Mouse (Mus musculus): ENCODE results near the gene Brd1. TPM values are rescaled to one million over a fixed set of nuclear protein-coding genes. Genes with fewer than 3 reads are reported as not detected.

The Brd1 gene
- polyA plus RNA-seq, 1 experiment from 2014 or later: 23.4 TPM

DNA sequence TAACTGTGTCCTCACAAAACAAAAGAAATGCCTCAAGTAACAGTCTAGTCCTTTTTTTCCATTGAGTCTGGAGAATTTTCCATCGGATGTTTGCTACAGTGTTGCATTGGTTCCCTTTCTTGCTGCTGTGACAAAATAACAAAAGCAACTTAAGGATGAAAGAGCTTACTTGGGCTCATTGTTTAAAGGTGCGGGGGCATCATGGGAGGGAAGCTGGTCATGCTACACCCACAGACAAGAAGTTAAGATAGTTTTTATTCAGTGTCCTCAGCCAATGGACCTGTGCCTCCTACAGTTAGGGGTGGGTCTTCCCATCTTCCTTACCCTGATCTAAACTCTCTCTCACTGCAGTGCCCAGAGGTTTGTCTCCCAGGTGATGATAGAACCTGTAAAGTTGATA, 4.4 kb upstream of the Brd1 start:
- no peak overlapping the region for H3K27ac ChIP-seq (ENCODE audit: low read depth, low read length)
- H3K9me3 ChIP-seq (ENCODE audit: control insufficient read depth, low read length): no peaks in the 10 kb centered on the region
- H3K36me3 ChIP-seq (ENCODE audit: control insufficient read depth, insufficient read depth, low read length): no peaks in the 10 kb centered on the region
- no peak overlapping the region for H3K4me2 ChIP-seq (ENCODE audit: low read depth)
- H3K4me3 ChIP-seq (ENCODE audit: low read depth, low read length): no peak overlapping the region
- no peak overlapping the region for H3K9ac ChIP-seq (ENCODE audit: low read length)
- WGBS: 74% methylated on average over 2 of the region's 2 CpGs
- no peaks in the 10 kb centered on the region for H3K27me3 ChIP-seq (ENCODE audit: control insufficient read depth, insufficient read depth, low read length)
- DNase-seq (ENCODE audit: low spot score) (no peak), ATAC-seq (ENCODE audit: insufficient read depth, low FRiP score, low TSS enrichment) (no peak)
- H3K4me1 ChIP-seq (ENCODE audit: control insufficient read depth, insufficient read depth, low read length): no peaks in the 10 kb centered on the region

DNA sequence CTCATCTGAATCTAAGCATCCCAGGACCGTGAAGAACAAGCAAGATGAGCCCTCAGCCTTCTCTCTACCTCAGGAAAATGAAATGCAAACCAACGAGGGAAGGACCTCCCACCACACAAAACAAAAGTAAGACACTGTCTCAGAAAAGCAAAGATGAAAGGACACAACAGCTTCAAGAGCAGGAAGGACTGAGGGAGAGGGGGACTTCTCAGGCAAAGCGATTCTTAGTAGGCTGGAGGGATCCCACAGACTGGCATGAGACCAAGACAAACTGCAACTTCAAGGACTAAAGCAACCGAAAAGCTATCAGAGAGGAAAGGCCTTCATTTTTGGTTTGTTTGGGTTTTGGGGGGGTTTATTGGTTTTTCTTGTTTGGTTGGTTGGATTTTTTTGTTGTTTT, 2.1 kb upstream of the Brd1 start:
- no peaks in the 10 kb centered on the region for H3K9me3 ChIP-seq (ENCODE audit: control insufficient read depth, low read length)
- H3K4me2 ChIP-seq (ENCODE audit: low read depth): no peak overlapping the region
- H3K4me3 ChIP-seq (ENCODE audit: low read depth, low read length): no peak overlapping the region
- H3K9ac ChIP-seq (ENCODE audit: low read length): no peak overlapping the region
- ATAC-seq (ENCODE audit: insufficient read depth, low FRiP score, low TSS enrichment) (no peak), DNase-seq (ENCODE audit: low spot score) (no peak)
- H3K27ac ChIP-seq (ENCODE audit: low read depth, low read length): no peak overlapping the region
- no peaks in the 10 kb centered on the region for H3K36me3 ChIP-seq (ENCODE audit: control insufficient read depth, insufficient read depth, low read length)
- WGBS: 76% methylated on average over 4 of the region's 4 CpGs
- H3K4me1 ChIP-seq (ENCODE audit: control insufficient read depth, insufficient read depth, low read length): peaks cover 9% of the 10 kb centered on the region
- H3K27me3 ChIP-seq (ENCODE audit: control insufficient read depth, insufficient read depth, low read length): no peaks in the 10 kb centered on the region

DNA sequence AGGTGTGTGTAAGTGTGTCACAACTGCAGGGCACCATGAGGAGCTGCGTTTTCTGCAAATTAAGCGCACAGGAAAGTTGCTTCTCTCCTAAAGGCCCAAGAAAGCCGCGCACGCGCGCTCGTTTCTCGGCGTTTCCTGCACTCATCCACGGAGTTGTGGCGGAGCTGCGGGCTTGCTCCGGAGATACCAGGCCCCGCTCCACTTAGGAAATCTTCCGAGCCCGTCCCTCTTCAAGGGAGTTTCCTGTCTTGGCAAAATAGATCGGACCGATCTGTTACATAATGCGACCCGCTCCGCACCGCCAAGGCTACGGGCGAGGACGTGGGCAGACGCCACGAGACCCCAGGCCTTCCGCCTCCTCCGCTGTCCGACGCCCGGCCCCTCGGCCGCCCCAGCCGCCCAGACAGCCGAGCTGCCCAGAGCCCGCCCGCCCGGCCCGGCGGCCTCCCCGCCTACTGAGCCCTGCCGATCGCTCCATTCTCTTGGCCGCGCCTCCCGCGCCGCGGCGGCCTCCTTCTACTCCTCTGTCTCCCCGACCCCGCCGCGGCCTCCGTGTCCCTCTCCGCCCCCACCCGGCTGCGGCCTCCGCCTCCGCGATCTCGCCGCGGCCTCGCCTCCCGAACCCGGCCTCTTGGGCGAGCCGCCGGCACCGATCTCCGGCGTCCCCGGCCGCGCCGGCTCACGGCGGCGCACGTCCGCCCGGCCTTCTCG, 837 bp downstream of the Brd1 start:
- Histone ChIP-seq H3K4me1 (ENCODE audit: control insufficient read depth, insufficient read depth, low read length) (peaks cover 9% of the 10 kb centered on the region), H3K36me3 (ENCODE audit: control insufficient read depth, insufficient read depth, low read length) (peaks cover 17% of the 10 kb centered on the region), H3K4me2 (ENCODE audit: low read depth) (peak overlapping the region; percentile 93), H3K4me3 (ENCODE audit: low read depth, low read length) (peak overlapping the region; percentile 100), H3K9me3 (ENCODE audit: control insufficient read depth, low read length) (no peaks in the 10 kb centered on the region), H3K27ac (ENCODE audit: low read depth, low read length) (peak overlapping the region; percentile 89), H3K9ac (ENCODE audit: low read length) (peak overlapping the region; percentile 99), H3K27me3 (ENCODE audit: control insufficient read depth, insufficient read depth, low read length) (no peaks in the 10 kb centered on the region)
- ATAC-seq (ENCODE audit: insufficient read depth, low FRiP score, low TSS enrichment) (peak; percentile 53), DNase-seq (ENCODE audit: low spot score) (peak; percentile 70)
- WGBS: under 1% methylated on average over 56 of the region's 86 CpGs

DNA sequence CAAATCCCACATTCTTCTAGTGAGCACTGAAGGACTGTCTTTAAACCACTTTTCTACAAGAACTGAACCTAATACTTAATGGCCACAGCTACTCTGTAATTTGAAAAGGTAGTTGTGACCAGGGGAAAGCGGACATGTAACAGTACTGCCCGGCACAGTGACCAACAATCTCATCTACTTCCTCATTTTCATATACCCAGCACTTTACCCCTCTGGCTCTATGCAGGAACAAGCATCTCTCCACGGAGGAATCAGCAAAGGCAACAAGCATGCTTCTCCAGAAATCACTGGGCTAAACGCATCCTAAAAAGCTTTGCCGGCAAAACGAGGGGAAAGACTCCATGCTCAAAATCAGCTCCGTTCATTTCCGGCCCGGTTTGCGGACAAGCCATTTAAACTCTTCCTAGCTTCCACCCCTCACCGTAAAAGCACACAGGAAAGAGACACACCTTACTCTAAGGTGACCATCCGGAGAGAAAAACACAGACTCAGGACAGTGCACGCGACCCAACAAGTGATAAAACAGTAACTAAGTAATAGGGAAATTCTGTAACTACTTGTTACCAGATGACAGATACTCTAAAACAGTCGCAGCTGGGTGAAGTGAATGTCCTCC, 1.5 kb downstream of the Brd1 start:
- Histone ChIP-seq H3K4me1 (ENCODE audit: control insufficient read depth, insufficient read depth, low read length) (peaks cover 9% of the 10 kb centered on the region), H3K27me3 (ENCODE audit: control insufficient read depth, insufficient read depth, low read length) (no peaks in the 10 kb centered on the region), H3K27ac (ENCODE audit: low read depth, low read length) (no peak overlapping the region), H3K36me3 (ENCODE audit: control insufficient read depth, insufficient read depth, low read length) (peaks cover 19% of the 10 kb centered on the region), H3K4me2 (ENCODE audit: low read depth) (peak overlapping the region; percentile 93), H3K9me3 (ENCODE audit: control insufficient read depth, low read length) (no peaks in the 10 kb centered on the region), H3K9ac (ENCODE audit: low read length) (peak overlapping the region; percentile 99), H3K4me3 (ENCODE audit: low read depth, low read length) (peak overlapping the region; percentile 100)
- no peak for ATAC-seq (ENCODE audit: insufficient read depth, low FRiP score, low TSS enrichment)
- DNase-seq (ENCODE audit: low spot score): no peak
- WGBS: 33% methylated on average over 15 of the region's 15 CpGs

DNA sequence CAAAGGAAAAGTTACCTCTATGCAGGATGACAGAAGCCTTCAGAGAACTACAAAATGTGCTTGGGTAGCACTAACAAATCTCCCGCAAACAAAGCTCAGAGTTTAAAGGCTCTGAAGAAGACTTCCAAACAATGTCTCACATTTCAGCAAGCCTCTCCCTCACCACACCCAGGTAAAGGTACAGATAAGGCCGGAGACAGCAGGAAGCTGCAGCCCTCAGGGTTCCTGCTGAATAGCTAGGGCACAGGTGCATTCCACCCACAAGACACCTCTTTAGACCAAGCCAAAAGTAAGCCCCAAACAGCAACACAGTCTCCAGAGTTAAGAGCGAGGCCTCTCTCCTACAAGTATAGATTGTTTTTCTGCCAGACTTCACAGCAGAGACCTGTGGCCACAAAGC, 3.3 kb downstream of the Brd1 start:
- no peak overlapping the region for H3K9ac ChIP-seq (ENCODE audit: low read length)
- H3K9me3 ChIP-seq (ENCODE audit: control insufficient read depth, low read length): no peaks in the 10 kb centered on the region
- 88% methylated on average over 3 of the region's 3 CpGs for WGBS
- H3K4me1 ChIP-seq (ENCODE audit: control insufficient read depth, insufficient read depth, low read length): peaks cover 9% of the 10 kb centered on the region
- H3K27ac ChIP-seq (ENCODE audit: low read depth, low read length): no peak overlapping the region
- H3K27me3 ChIP-seq (ENCODE audit: control insufficient read depth, insufficient read depth, low read length): no peaks in the 10 kb centered on the region
- H3K4me3 ChIP-seq (ENCODE audit: low read depth, low read length): no peak overlapping the region
- H3K4me2 ChIP-seq (ENCODE audit: low read depth): no peak overlapping the region
- ATAC-seq (ENCODE audit: insufficient read depth, low FRiP score, low TSS enrichment): no peak
- DNase-seq (ENCODE audit: low spot score): no peak
- peaks cover 22% of the 10 kb centered on the region for H3K36me3 ChIP-seq (ENCODE audit: control insufficient read depth, insufficient read depth, low read length)

DNA sequence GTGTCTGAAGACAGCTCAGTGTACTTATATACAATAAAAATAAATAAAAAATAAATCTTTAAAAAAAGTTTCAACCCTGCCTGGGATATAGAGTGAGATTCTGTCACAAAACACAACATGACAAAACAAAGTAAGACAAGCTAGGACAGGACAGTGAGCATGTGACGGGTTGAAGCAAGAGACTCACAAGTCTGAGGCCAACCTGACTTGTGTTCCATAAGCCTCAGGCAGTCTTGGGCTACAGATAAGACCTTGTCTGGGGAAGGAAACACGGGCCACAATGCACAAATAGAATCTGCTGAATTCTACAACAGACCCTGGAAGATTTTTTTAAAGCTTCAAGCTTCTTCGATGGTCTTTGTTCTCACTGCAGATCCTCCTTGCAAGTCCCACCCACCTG, 6.8 kb downstream of the Brd1 start:
- no peaks in the 10 kb centered on the region for H3K27me3 ChIP-seq (ENCODE audit: control insufficient read depth, insufficient read depth, low read length)
- H3K27ac ChIP-seq (ENCODE audit: low read depth, low read length): no peak overlapping the region
- H3K4me2 ChIP-seq (ENCODE audit: low read depth): no peak overlapping the region
- H3K4me1 ChIP-seq (ENCODE audit: control insufficient read depth, insufficient read depth, low read length): peaks cover under 1% of the 10 kb centered on the region
- no peak overlapping the region for H3K9ac ChIP-seq (ENCODE audit: low read length)
- H3K9me3 ChIP-seq (ENCODE audit: control insufficient read depth, low read length): no peaks in the 10 kb centered on the region
- DNase-seq (ENCODE audit: low spot score) (no peak), ATAC-seq (ENCODE audit: insufficient read depth, low FRiP score, low TSS enrichment) (no peak)
- H3K4me3 ChIP-seq (ENCODE audit: low read depth, low read length): no peak overlapping the region
- H3K36me3 ChIP-seq (ENCODE audit: control insufficient read depth, insufficient read depth, low read length): peaks cover 33% of the 10 kb centered on the region
- 86% methylated on average over 3 of the region's 3 CpGs for WGBS

DNA sequence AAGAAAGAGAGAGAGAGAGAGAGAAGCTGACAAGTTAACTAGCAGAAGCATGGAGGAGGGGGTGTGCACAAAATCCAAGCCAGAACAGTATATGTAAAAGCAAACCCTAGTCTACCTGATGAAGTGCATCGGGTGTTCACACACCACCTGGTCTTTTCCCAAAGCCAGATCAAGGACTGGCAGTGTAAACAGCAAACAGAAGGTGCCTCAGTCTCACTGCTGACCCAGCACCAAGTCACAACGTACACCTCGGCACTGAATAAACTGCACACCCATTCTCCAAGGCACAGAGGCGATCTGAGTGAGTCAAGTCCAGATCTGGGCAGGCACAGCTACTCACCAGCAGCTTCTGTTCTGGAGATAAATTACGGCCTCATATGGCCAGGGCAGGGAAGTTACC, 9.0 kb downstream of the Brd1 start:
- DNase-seq (ENCODE audit: low spot score) (no peak), ATAC-seq (ENCODE audit: insufficient read depth, low FRiP score, low TSS enrichment) (no peak)
- H3K27me3 ChIP-seq (ENCODE audit: control insufficient read depth, insufficient read depth, low read length): no peaks in the 10 kb centered on the region
- no peak overlapping the region for H3K27ac ChIP-seq (ENCODE audit: low read depth, low read length)
- 92% methylated on average over 5 of the region's 5 CpGs for WGBS
- H3K36me3 ChIP-seq (ENCODE audit: control insufficient read depth, insufficient read depth, low read length): peaks cover 31% of the 10 kb centered on the region
- no peak overlapping the region for H3K9ac ChIP-seq (ENCODE audit: low read length)
- no peaks in the 10 kb centered on the region for H3K4me1 ChIP-seq (ENCODE audit: control insufficient read depth, insufficient read depth, low read length)
- no peaks in the 10 kb centered on the region for H3K9me3 ChIP-seq (ENCODE audit: control insufficient read depth, low read length)
- no peak overlapping the region for H3K4me3 ChIP-seq (ENCODE audit: low read depth, low read length)
- H3K4me2 ChIP-seq (ENCODE audit: low read depth): no peak overlapping the region

DNA sequence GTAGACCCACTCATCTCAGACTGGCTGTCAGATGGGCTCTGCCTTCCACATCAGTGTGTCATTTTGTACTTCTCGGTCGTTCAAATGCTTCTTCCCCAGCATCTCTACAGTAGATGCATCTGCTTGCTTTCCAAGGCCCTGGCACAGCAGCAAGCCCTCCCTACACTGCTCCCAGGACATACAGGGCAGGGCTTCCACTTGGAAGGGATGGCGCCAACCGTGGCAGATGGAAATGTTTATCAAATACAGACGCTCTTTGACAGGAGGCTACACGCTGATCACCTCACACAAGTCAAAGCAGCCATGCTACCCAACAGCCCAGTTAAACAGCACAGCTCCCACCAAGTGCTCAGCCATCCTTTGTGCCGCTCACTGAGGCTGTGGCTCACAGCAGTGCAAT, 9.7 kb downstream of the Brd1 start:
- no peak for DNase-seq (ENCODE audit: low spot score)
- H3K27me3 ChIP-seq (ENCODE audit: control insufficient read depth, insufficient read depth, low read length): no peaks in the 10 kb centered on the region
- H3K9ac ChIP-seq (ENCODE audit: low read length): no peak overlapping the region
- H3K36me3 ChIP-seq (ENCODE audit: control insufficient read depth, insufficient read depth, low read length): peaks cover 26% of the 10 kb centered on the region
- no peak overlapping the region for H3K4me3 ChIP-seq (ENCODE audit: low read depth, low read length)
- no peak for ATAC-seq (ENCODE audit: insufficient read depth, low FRiP score, low TSS enrichment)
- no peaks in the 10 kb centered on the region for H3K4me1 ChIP-seq (ENCODE audit: control insufficient read depth, insufficient read depth, low read length)
- H3K27ac ChIP-seq (ENCODE audit: low read depth, low read length): no peak overlapping the region
- H3K4me2 ChIP-seq (ENCODE audit: low read depth): no peak overlapping the region
- no peaks in the 10 kb centered on the region for H3K9me3 ChIP-seq (ENCODE audit: control insufficient read depth, low read length)
- WGBS: 91% methylated on average over 7 of the region's 7 CpGs

DNA sequence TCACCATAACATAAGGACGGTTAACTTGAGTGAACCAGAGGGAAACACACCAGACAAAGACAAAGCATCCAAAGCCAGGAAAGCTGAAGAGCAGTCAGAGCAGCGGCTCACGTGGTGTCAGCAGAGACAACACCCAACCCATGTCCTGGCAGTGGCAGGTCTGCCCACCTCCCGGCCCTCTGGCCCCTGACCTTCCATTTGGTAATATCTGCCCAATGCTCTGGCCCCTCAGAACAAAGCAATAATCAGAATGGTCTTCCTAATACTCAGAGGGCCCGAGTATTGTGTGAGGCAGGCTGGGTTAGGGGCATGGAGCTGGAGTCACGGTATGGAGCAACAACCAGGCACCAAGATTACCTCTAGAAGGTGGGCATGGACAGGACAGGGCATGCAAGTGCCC, 10.8 kb downstream of the Brd1 start:
- peaks cover 21% of the 10 kb centered on the region for H3K36me3 ChIP-seq (ENCODE audit: control insufficient read depth, insufficient read depth, low read length)
- H3K9ac ChIP-seq (ENCODE audit: low read length): no peak overlapping the region
- H3K4me2 ChIP-seq (ENCODE audit: low read depth): no peak overlapping the region
- DNase-seq (ENCODE audit: low spot score): no peak
- H3K4me3 ChIP-seq (ENCODE audit: low read depth, low read length): no peak overlapping the region
- no peaks in the 10 kb centered on the region for H3K4me1 ChIP-seq (ENCODE audit: control insufficient read depth, insufficient read depth, low read length)
- H3K9me3 ChIP-seq (ENCODE audit: control insufficient read depth, low read length): no peaks in the 10 kb centered on the region
- no peak overlapping the region for H3K27ac ChIP-seq (ENCODE audit: low read depth, low read length)
- 89% methylated on average over 6 of the region's 6 CpGs for WGBS
- no peak for ATAC-seq (ENCODE audit: insufficient read depth, low FRiP score, low TSS enrichment)
- no peaks in the 10 kb centered on the region for H3K27me3 ChIP-seq (ENCODE audit: control insufficient read depth, insufficient read depth, low read length)
